In genomic region chr14:59549106-59549505, GRCm38 (mm10) we compare ENCODE assay signal across 8 mouse cellular contexts. TPM values are rescaled to one million over a fixed set of nuclear protein-coding genes. Genes with fewer than 3 reads are reported as not detected.
DNase-seq lines count a peak whose midpoint lies in the region; ATAC-seq lines count a peak whose summit lies in the region.

No protein-coding gene starts in this region.

- no peaks in the 10 kb centered on the region for H3K27me3 ChIP-seq in heart, embryonic 12.5 days (replicated peaks)

- H3K4me2 ChIP-seq in heart, embryonic 12.5 days: no peak overlapping the region

- H3K9me3 ChIP-seq in heart, embryonic 12.5 days (replicated peaks): no peaks in the 10 kb centered on the region

- DNase-seq in heart, adult 11 months: peak; percentile 99
- DNase-seq in right cerebral cortex, postnatal 10 days (ENCODE audit: low spot score in 2 of 2): peak; percentile 43 to 63
- DNase-seq in right cerebral cortex, postnatal 25 days: no peak
- DNase-seq in layer of hippocampus, postnatal 10 days (ENCODE audit: low spot score in 2 of 2): peak; percentile 33 to 39
- DNase-seq in urinary bladder, postnatal 25 days (ENCODE audit: low spot score): peak; percentile 43
- no peak for DNase-seq in thymus, postnatal 4 days
- no peak for DNase-seq in spleen, postnatal 36 days (ENCODE audit: low spot score in 2 of 2)

- no peak overlapping the region for H3K27ac ChIP-seq in heart, embryonic 12.5 days (ENCODE audit: poor library complexity, severe bottlenecking)

- ATAC-seq in heart, embryonic 12.5 days (ENCODE audit: insufficient number of reproducible peaks, low FRiP score): no peak

- no peaks in the 10 kb centered on the region for H3K36me3 ChIP-seq in heart, embryonic 12.5 days

- H3K9ac ChIP-seq in heart, embryonic 12.5 days: no peak overlapping the region

- H3K4me3 ChIP-seq in heart, embryonic 12.5 days: no peak overlapping the region

- peaks cover 5% of the 10 kb centered on the region; the same call in 1 of the 2 replicates for H3K4me1 ChIP-seq in heart, embryonic 12.5 days (replicated peaks)

- WGBS in heart, embryonic 12.5 days: 76% methylated on average over 6 of the region's 6 CpGs

RNA-seq across cellular contexts. Expression of gene Cdadc1, which starts 48.7 kb away (rescaled TPM):
- polyA plus RNA-seq in heart, embryonic 12.5 days (2016; fragmentation: Nextera tagmentation; extraction: Ambion mirVana): 29.3 and 33.0 TPM in 2 replicates
- 10 to 100 TPM; 42.0 to 49.1 TPM for total RNA-seq in layer of hippocampus, postnatal 10 days (2021)

Comparison
In these comparisons a context has a peak if more than half of its experiments do, and no peak if none do; other contexts are left out.
1. DNase-seq: peak in heart, adult 11 months (single experiment), right cerebral cortex, postnatal 10 days (2 of 2), layer of hippocampus, postnatal 10 days (2 of 2) and urinary bladder, postnatal 25 days (single experiment); none in right cerebral cortex, postnatal 25 days (single experiment), thymus, postnatal 4 days (single experiment) and spleen, postnatal 36 days (0 of 2).